Mouse (Mus musculus): Measurements from ENCODE around the gene Flnc.
A peak's percentile ranks its signal among the peaks of the same experiment; 100 is the strongest.
"Not testable (repeated sequence)": the region's sequence is repeated elsewhere in the genome, so short reads cannot be mapped to it uniquely, and the experiment has no call there.

The Flnc gene

GRCm38 (mm10) chr6:29433038-29433803 is at the start of gene Flnc:
Flnc (plus strand) TSS chr6:29433256.
- no peak for DNase-seq (ENCODE audit: low read depth, low spot score)

- DNase-seq (ENCODE audit: low read depth, low spot score) = peak; percentile 53
Measured at GRCm38 (mm10) chr6:29388052-29388518, 45.0 kb upstream of the Flnc start, which contains the start of gene Opn1sw. Opn1sw (minus strand) TSS chr6:29388468.

- DNase-seq (ENCODE audit: low read depth, low spot score) = peak; percentile 59
Measured at GRCm38 (mm10) chr6:29388606-29389080, 44.4 kb upstream of the Flnc start.

- DNase-seq (ENCODE audit: low read depth, low spot score) = no peak
Measured at GRCm38 (mm10) chr6:29389425-29389824, 43.6 kb upstream of the Flnc start.

- DNase-seq (ENCODE audit: low read depth, low spot score) = not testable (repeated sequence)
Measured at GRCm38 (mm10) chr6:29390500-29390899, 42.6 kb upstream of the Flnc start.

- DNase-seq (ENCODE audit: low read depth, low spot score) = not testable (repeated sequence)
Measured at GRCm38 (mm10) chr6:29391241-29391640, 41.8 kb upstream of the Flnc start.

- DNase-seq (ENCODE audit: low read depth, low spot score) = no peak
Measured at GRCm38 (mm10) chr6:29391802-29392201, 41.3 kb upstream of the Flnc start.

- no peak for DNase-seq (ENCODE audit: low read depth, low spot score)
Measured at GRCm38 (mm10) chr6:29394286-29394685, 38.8 kb upstream of the Flnc start.

GRCm38 (mm10) chr6:29395910-29396713 is 36.9 kb upstream of the Flnc start, which contains the start of gene Ccdc136:
Ccdc136 (plus strand) TSS chr6:29396309.
- DNase-seq (ENCODE audit: low read depth, low spot score) = peak; percentile 61

- DNase-seq (ENCODE audit: low read depth, low spot score) = peak; percentile 19
Measured at GRCm38 (mm10) chr6:29396714-29397540, 36.1 kb upstream of the Flnc start.

GRCm38 (mm10) chr6:29397575-29397974 is 35.5 kb upstream of the Flnc start:
- DNase-seq (ENCODE audit: low read depth, low spot score) = no peak

- no peak for DNase-seq (ENCODE audit: low read depth, low spot score)
Measured at GRCm38 (mm10) chr6:29399851-29400250, 33.2 kb upstream of the Flnc start.

- DNase-seq (ENCODE audit: low read depth, low spot score) = peak; percentile 25
Measured at GRCm38 (mm10) chr6:29402693-29403342, 30.2 kb upstream of the Flnc start.

GRCm38 (mm10) chr6:29406412-29406811 is 26.6 kb upstream of the Flnc start:
- DNase-seq (ENCODE audit: low read depth, low spot score) = no peak

- no peak for DNase-seq (ENCODE audit: low read depth, low spot score)
Measured at GRCm38 (mm10) chr6:29415446-29415845, 17.6 kb upstream of the Flnc start.

- DNase-seq (ENCODE audit: low read depth, low spot score) = no peak
Measured at GRCm38 (mm10) chr6:29420596-29420995, 12.5 kb upstream of the Flnc start.

- DNase-seq (ENCODE audit: low read depth, low spot score) = no peak
Measured at GRCm38 (mm10) chr6:29425118-29425517, 7.9 kb upstream of the Flnc start.

GRCm38 (mm10) chr6:29426331-29426730 is 6.7 kb upstream of the Flnc start:
- DNase-seq (ENCODE audit: low read depth, low spot score) = no peak

GRCm38 (mm10) chr6:29428171-29428570 is 4.9 kb upstream of the Flnc start:
- DNase-seq (ENCODE audit: low read depth, low spot score) = no peak

GRCm38 (mm10) chr6:29430681-29431420 is 2.2 kb upstream of the Flnc start:
- DNase-seq (ENCODE audit: low read depth, low spot score) = peak; percentile 21

Data from forelimb bud, embryonic 11.5 days (tissue).